Mouse (Mus musculus) macrophage (primary cell): ENCODE results near the gene Gid4. TPM values are rescaled to one million over a fixed set of nuclear protein-coding genes. Genes with fewer than 3 reads are reported as not detected.
"Not testable (repeated sequence)": the region's sequence is repeated elsewhere in the genome, so short reads cannot be mapped to it uniquely, and the experiment has no call there.

Experiments
- H3K27ac ChIP-seq: fragments of 350-480 bp; formaldehyde crosslinking; 2 replicates; pipeline ENCODE4 v1.9.0; 2021
- H3K36me3 ChIP-seq: fragments of 350-480 bp; formaldehyde crosslinking; 2 replicates; pipeline ENCODE4 v1.9.0; 2021; ENCODE audit errors: inconsistent target
- H3K4me3 ChIP-seq: fragments of 350-480 bp; formaldehyde crosslinking; 2 replicates; pipeline ENCODE4 v1.9.0; 2021; ENCODE audit errors: inconsistent target
- H3K79me2 ChIP-seq: fragments of 350-480 bp; formaldehyde crosslinking; 2 replicates; pipeline ENCODE4 v1.9.0; 2021; ENCODE audit errors: inconsistent target
- WGBS: methylation state at CpG from one replicate; pipeline ENCODE4 v1.1.7; 2026; ENCODE audit warnings: inconsistent platforms; ENCODE audit not compliant: missing documents; 5-methylcytosine and 5-hydroxymethylcytosine counted together
- polyA plus RNA-seq: library from polyadenylated mRNA; stranded (reverse); fragments of 250-400 nt; gene quantifications from 3 replicates; pipeline ENCODE4 v1.2.4, GENCODE M21; 2018; ENCODE audit warnings: inconsistent platforms

The Gid4 gene
- polyA plus RNA-seq, 1 experiment from 2014 or later: 11.1 TPM

- 77% methylated on average over 2 of the region's 2 CpGs for WGBS
- no peak overlapping the region for H3K4me3 ChIP-seq
- peaks cover 50% of the 10 kb centered on the region for H3K79me2 ChIP-seq
- H3K36me3 ChIP-seq: peaks cover 7% of the 10 kb centered on the region; the same call in 1 of the 2 replicates
- H3K27ac ChIP-seq: no peak overlapping the region
Observed at GRCm38 (mm10) chr11:60412921-60413320, 4.0 kb upstream of the Gid4 start.

- H3K79me2 ChIP-seq: peaks cover 62% of the 10 kb centered on the region
- H3K4me3 ChIP-seq: peak overlapping the region; percentile 68
- peak overlapping the region; percentile 25 for H3K27ac ChIP-seq
- 2% methylated on average over 21 of the region's 21 CpGs for WGBS
- no peaks in the 10 kb centered on the region for H3K36me3 ChIP-seq
Observed at GRCm38 (mm10) chr11:60416590-60416962, 369 bp upstream of the Gid4 start.

- no peak within 1 kb of the TSS for H3K27ac ChIP-seq
- peak within 1 kb of the TSS; percentile 66 for H3K4me3 ChIP-seq
- peaks cover 52% of the 10 kb centered on the region for H3K79me2 ChIP-seq
- no peaks in the 10 kb centered on the region for H3K36me3 ChIP-seq
- WGBS: under 1% methylated on average over 39 of the region's 39 CpGs
Observed at GRCm38 (mm10) chr11:60417717-60418472, 950 bp downstream of the Gid4 start, which contains the start of gene Atpaf2. Atpaf2 (minus strand) TSS chr11:60418457.

- H3K36me3 ChIP-seq: no peaks in the 10 kb centered on the region
- no peak overlapping the region for H3K27ac ChIP-seq
- 10% methylated on average over 6 of the region's 6 CpGs for WGBS
- H3K79me2 ChIP-seq: peaks cover 50% of the 10 kb centered on the region
- peak overlapping the region; percentile 66 for H3K4me3 ChIP-seq
Observed at GRCm38 (mm10) chr11:60418473-60418803, 1.5 kb downstream of the Gid4 start.

GRCm38 (mm10) chr11:60422046-60422668, 5.2 kb downstream of the Gid4 start:
- Histone ChIP-seq H3K27ac (no peak overlapping the region), H3K36me3 (no peaks in the 10 kb centered on the region), H3K4me3 (no peak overlapping the region), H3K79me2 (peaks cover 18% of the 10 kb centered on the region; the same call in 1 of the 2 replicates)
- 71% methylated on average over 5 of the region's 6 CpGs for WGBS

GRCm38 (mm10) chr11:60423006-60423405, 6.1 kb downstream of the Gid4 start:
- no peaks in the 10 kb centered on the region for H3K36me3 ChIP-seq
- peaks cover 17% of the 10 kb centered on the region; the same call in 1 of the 2 replicates for H3K79me2 ChIP-seq
- no peak overlapping the region for H3K27ac ChIP-seq
- H3K4me3 ChIP-seq: no peak overlapping the region
- WGBS: 89% methylated on average over 1 of the region's 1 CpGs

- no peak overlapping the region for H3K27ac ChIP-seq
- H3K79me2 ChIP-seq: 0 out of 2 replicates have a peak, but pooled peaks cover 5% of the 10 kb centered on the region
- H3K4me3 ChIP-seq: no peak overlapping the region
- WGBS: 100% methylated on average over 1 of the region's 1 CpGs
- H3K36me3 ChIP-seq: no peaks in the 10 kb centered on the region
Observed at GRCm38 (mm10) chr11:60426417-60426816, 9.5 kb downstream of the Gid4 start.

GRCm38 (mm10) chr11:60427628-60428027, 10.7 kb downstream of the Gid4 start:
- Histone ChIP-seq H3K4me3 (no peak overlapping the region), H3K36me3 (peaks cover 5% of the 10 kb centered on the region; the same call in 1 of the 2 replicates), H3K27ac (no peak overlapping the region), H3K79me2 (0 out of 2 replicates have a peak, but pooled peaks cover 5% of the 10 kb centered on the region)
- WGBS: 100% methylated on average over 3 of the region's 3 CpGs

- H3K27ac ChIP-seq: no peak overlapping the region
- H3K79me2 ChIP-seq: no peaks in the 10 kb centered on the region
- peaks cover 15% of the 10 kb centered on the region; the same call in 1 of the 2 replicates for H3K36me3 ChIP-seq
- no peak overlapping the region for H3K4me3 ChIP-seq
Observed at GRCm38 (mm10) chr11:60433501-60433900, 16.6 kb downstream of the Gid4 start.

- 100% methylated on average over 1 of the region's 1 CpGs for WGBS
- Histone ChIP-seq H3K27ac (no peak overlapping the region), H3K36me3 (peaks cover 19% of the 10 kb centered on the region; the same call in 1 of the 2 replicates), H3K79me2 (no peaks in the 10 kb centered on the region), H3K4me3 (no peak overlapping the region)
Observed at GRCm38 (mm10) chr11:60435133-60435532, 18.2 kb downstream of the Gid4 start.

- H3K4me3 ChIP-seq: no peak overlapping the region
- WGBS: 59% methylated on average over 3 of the region's 3 CpGs
- H3K27ac ChIP-seq: no peak overlapping the region
- H3K79me2 ChIP-seq: no peaks in the 10 kb centered on the region
- peaks cover 30% of the 10 kb centered on the region; the same call in 1 of the 2 replicates for H3K36me3 ChIP-seq
Observed at GRCm38 (mm10) chr11:60436618-60437017, 19.7 kb downstream of the Gid4 start.

- H3K36me3 ChIP-seq: peaks cover 32% of the 10 kb centered on the region
- not testable (repeated sequence) for H3K4me3 ChIP-seq, H3K27ac ChIP-seq, H3K79me2 ChIP-seq
- WGBS: 100% methylated on average over 1 of the region's 1 CpGs
Observed at GRCm38 (mm10) chr11:60439621-60440020, 22.7 kb downstream of the Gid4 start.

GRCm38 (mm10) chr11:60440176-60440575, 23.2 kb downstream of the Gid4 start:
- H3K79me2 ChIP-seq: no peaks in the 10 kb centered on the region
- WGBS: 94% methylated on average over 7 of the region's 7 CpGs
- no peak overlapping the region for H3K4me3 ChIP-seq
- peaks cover 32% of the 10 kb centered on the region for H3K36me3 ChIP-seq
- no peak overlapping the region for H3K27ac ChIP-seq

- Histone ChIP-seq H3K27ac (no peak overlapping the region), H3K4me3 (no peak overlapping the region), H3K79me2 (no peaks in the 10 kb centered on the region), H3K36me3 (peaks cover 28% of the 10 kb centered on the region)
- 96% methylated on average over 6 of the region's 6 CpGs for WGBS
Observed at GRCm38 (mm10) chr11:60442896-60443295, 26.0 kb downstream of the Gid4 start.

GRCm38 (mm10) chr11:60444007-60444406, 27.1 kb downstream of the Gid4 start:
- Histone ChIP-seq H3K4me3 (no peak overlapping the region), H3K79me2 (no peaks in the 10 kb centered on the region), H3K27ac (no peak overlapping the region), H3K36me3 (peaks cover 18% of the 10 kb centered on the region)
- WGBS: 91% methylated on average over 4 of the region's 4 CpGs
